Mouse (Mus musculus): ENCODE measurements at regions not wholly inside any gene's neighbourhood (a gene's known extent, or its start where the extent isn't known, plus 50 kb on each side); places are given as distances from the start of the nearest gene placed in this dataset.

DNA sequence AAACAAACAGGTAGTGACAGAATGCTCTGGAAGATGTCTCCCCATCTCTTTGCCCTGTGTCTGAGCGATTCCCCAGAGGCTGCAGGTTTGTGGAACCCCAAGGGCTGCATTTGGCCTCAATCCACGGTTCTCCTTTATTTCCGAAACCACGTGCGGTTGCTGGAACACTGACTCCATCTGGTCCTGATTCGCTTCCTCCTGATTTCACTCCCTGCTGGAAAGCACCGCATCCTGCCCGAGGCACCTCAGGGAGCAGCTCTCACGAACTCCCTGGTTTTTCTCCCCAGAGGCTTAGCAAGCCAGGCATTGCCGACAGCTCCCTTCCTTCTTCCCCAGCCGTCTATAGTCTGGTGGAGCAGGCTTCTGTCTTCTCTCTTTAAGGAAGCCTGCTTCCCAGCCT is 203.1 kb upstream of the Gm4791 start:
- Histone ChIP-seq H3K4me1 (ENCODE audit: control insufficient read depth in 1 of 2, insufficient read depth in 2 of 2, low read length in 2 of 2) (no peaks in the 10 kb centered on the region), H3K27ac (ENCODE audit: control insufficient read depth, low read depth, low read length) (no peak overlapping the region), H3K9me3 (replicated peaks; ENCODE audit: insufficient read depth, low read length) (no peaks in the 10 kb centered on the region), H3K4me3 (ENCODE audit: control insufficient read depth in 1 of 2, insufficient read depth in 1 of 2, low read depth in 2 of 2, low read length in 2 of 2) (no peak overlapping the region), H3K79me2 (ENCODE audit: control insufficient read depth, insufficient read depth, low read length, poor library complexity) (no peaks in the 10 kb centered on the region), H3K9ac (ENCODE audit: control insufficient read depth, low read depth, low read length, poor library complexity, severe bottlenecking) (no peak overlapping the region), H3K27me3 (ENCODE audit: control insufficient read depth in 1 of 2, insufficient read depth in 2 of 2, low read length in 2 of 2) (no peaks in the 10 kb centered on the region), H3K36me3 (ENCODE audit: control insufficient read depth in 1 of 2, insufficient read depth in 2 of 2, low read length in 2 of 2) (no peaks in the 10 kb centered on the region)
- TF ChIP-seq USF2 (IDR thresholded peaks at IDR 0.05; ENCODE audit: borderline replicate concordance in 1 of 2, insufficient read depth in 1 of 2, low read depth in 1 of 2, low read length in 2 of 2) (no peak), GATA1 (IDR thresholded peaks at IDR 0.05; ENCODE audit: low read depth, low read length) (no peak), TBP (IDR thresholded peaks at IDR 0.05; ENCODE audit: low read depth, low read length) (no peak), CHD2 (IDR thresholded peaks at IDR 0.05; ENCODE audit: low read length) (no peak), RCOR1 (IDR thresholded peaks at IDR 0.05; ENCODE audit: low read depth, low read length) (no peak), MYC (IDR thresholded peaks at IDR 0.05; ENCODE audit: low read depth, low read length) (no peak), POLR2A (IDR thresholded peaks at IDR 0.05; ENCODE audit: control insufficient read depth in 1 of 2, insufficient read depth in 1 of 2, low read depth in 1 of 2, low read length in 2 of 2, poor library complexity in 1 of 2) (no peak), HCFC1 (IDR thresholded peaks at IDR 0.05; ENCODE audit: low read depth, low read length) (no peak), MAFK (IDR thresholded peaks at IDR 0.05; ENCODE audit: borderline replicate concordance, low read depth, low read length) (no peak)
- DNase-seq (ENCODE audit: low read depth, low spot score), result no peak

DNA sequence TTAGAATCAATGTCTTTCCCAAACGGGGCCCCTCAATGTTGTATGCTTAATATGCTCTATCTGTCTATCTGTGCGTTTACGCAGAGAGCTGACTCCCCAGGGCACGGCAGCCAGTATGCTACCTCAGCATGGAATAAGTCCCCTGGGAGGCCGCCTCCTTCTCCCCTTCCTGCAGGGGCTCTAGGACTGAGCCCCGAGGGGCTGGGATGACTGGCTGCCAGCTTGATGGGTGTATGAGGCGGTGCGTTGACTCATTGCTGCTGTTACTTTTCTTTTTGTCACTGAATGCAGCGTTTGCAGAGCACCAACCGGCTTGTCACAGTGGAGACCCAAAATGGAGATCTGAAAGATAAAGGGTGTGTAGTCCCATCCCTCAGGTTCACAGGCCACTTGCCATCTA is 209.5 kb upstream of the Gm4791 start:
- no peak for DNase-seq (ENCODE audit: low read depth, low spot score)
- no peaks in the 10 kb centered on the region for H3K36me3 ChIP-seq (ENCODE audit: control insufficient read depth in 1 of 2, insufficient read depth in 2 of 2, low read length in 2 of 2)
- no peak for TF ChIP-seq MYB (IDR thresholded peaks at IDR 0.05; ENCODE audit: low read depth, low read length)
- no peak for TF ChIP-seq USF2 (IDR thresholded peaks at IDR 0.05; ENCODE audit: borderline replicate concordance in 1 of 2, insufficient read depth in 1 of 2, low read depth in 1 of 2, low read length in 2 of 2)
- no peak for TF ChIP-seq EP300 (IDR thresholded peaks at IDR 0.05; ENCODE audit: low read depth in 1 of 2, low read length in 2 of 2)
- TF ChIP-seq RAD21 (IDR thresholded peaks at IDR 0.05; ENCODE audit: low read depth, low read length), result no peak
- no peak for TF ChIP-seq HCFC1 (IDR thresholded peaks at IDR 0.05; ENCODE audit: low read depth, low read length)
- TF ChIP-seq ZKSCAN1 (IDR thresholded peaks at IDR 0.05; ENCODE audit: low read depth, low read length), result no peak
- TF ChIP-seq ZNF384 (IDR thresholded peaks at IDR 0.05; ENCODE audit: low read depth, low read length), result no peak
- no peak for TF ChIP-seq UBTF (IDR thresholded peaks at IDR 0.05; ENCODE audit: borderline replicate concordance, insufficient read depth, low read depth, low read length)
- no peak for TF ChIP-seq SMC3 (IDR thresholded peaks at IDR 0.05; ENCODE audit: low read depth, low read length)
- TF ChIP-seq E2F4 (IDR thresholded peaks at IDR 0.05; ENCODE audit: borderline replicate concordance, low read depth, low read length), result no peak
- no peak for TF ChIP-seq MAFK (IDR thresholded peaks at IDR 0.05; ENCODE audit: borderline replicate concordance, low read depth, low read length)
- TF ChIP-seq MEF2A (IDR thresholded peaks at IDR 0.05; ENCODE audit: extremely low read depth, insufficient replicate concordance, low read depth, low read length, poor library complexity, severe bottlenecking), result no peak
- TF ChIP-seq POLR2AphosphoS2 (IDR thresholded peaks at IDR 0.05; ENCODE audit: low read length), result no peak
- no peak for TF ChIP-seq RCOR1 (IDR thresholded peaks at IDR 0.05; ENCODE audit: low read depth, low read length)
- no peak for TF ChIP-seq TBP (IDR thresholded peaks at IDR 0.05; ENCODE audit: low read depth, low read length)
- no peak for TF ChIP-seq TCF12 (IDR thresholded peaks at IDR 0.05; ENCODE audit: low read depth, low read length)
- no peak for TF ChIP-seq ZC3H11A (IDR thresholded peaks at IDR 0.05; ENCODE audit: low read depth, low read length)
- TF ChIP-seq BHLHE40 (IDR thresholded peaks at IDR 0.05; ENCODE audit: borderline replicate concordance, low read depth, low read length), result no peak
- TF ChIP-seq MXI1 (IDR thresholded peaks at IDR 0.05; ENCODE audit: low read depth, low read length), result no peak
- H3K27me3 ChIP-seq (ENCODE audit: control insufficient read depth in 1 of 2, insufficient read depth in 2 of 2, low read length in 2 of 2), result no peaks in the 10 kb centered on the region
- no peaks in the 10 kb centered on the region for H3K9me3 ChIP-seq (replicated peaks; ENCODE audit: insufficient read depth, low read length)
- H3K4me1 ChIP-seq (ENCODE audit: control insufficient read depth in 1 of 2, insufficient read depth in 2 of 2, low read length in 2 of 2), result no peaks in the 10 kb centered on the region
- no peak overlapping the region for H3K9ac ChIP-seq (ENCODE audit: control insufficient read depth, low read depth, low read length, poor library complexity, severe bottlenecking)
- no peaks in the 10 kb centered on the region for H3K79me2 ChIP-seq (ENCODE audit: control insufficient read depth, insufficient read depth, low read length, poor library complexity)
- H3K4me3 ChIP-seq (ENCODE audit: control insufficient read depth in 1 of 2, insufficient read depth in 1 of 2, low read depth in 2 of 2, low read length in 2 of 2), result no peak overlapping the region
- H3K27ac ChIP-seq (ENCODE audit: control insufficient read depth, low read depth, low read length), result no peak overlapping the region

Measured in MEL (cell line).